Mouse (Mus musculus) midbrain, embryonic 12.5 days (tissue): ENCODE data around the gene Dazap1. TPM values are rescaled to one million over a fixed set of nuclear protein-coding genes. Genes with fewer than 3 reads are reported as not detected.

Experiments used
- ATAC-seq: fragments of 200-750 bp; cut with Nextera tagmentation; 2 replicates; pipeline ENCODE4 v1.8.0; 2017; ENCODE audit warnings: low read depth, moderate TSS enrichment, moderate library complexity; ENCODE audit not compliant: low FRiP score
- H3K27ac ChIP-seq: fragments of 300-500 bp; sonication (generic); replicated peaks from 2 replicates; pipeline ENCODE4 v1.5.1; 2016; ENCODE audit warnings: mild to moderate bottlenecking
- H3K27me3 ChIP-seq: fragments of 300-500 bp; sonication (generic); 2 replicates; pipeline ENCODE4 v1.6.1; 2016; ENCODE audit warnings: mild to moderate bottlenecking
- H3K36me3 ChIP-seq: fragments of 300-500 bp; sonication (generic); 2 replicates; pipeline ENCODE4 v1.6.1; 2016
- H3K4me1 ChIP-seq: fragments of 300-500 bp; sonication (generic); 2 replicates; pipeline ENCODE4 v1.6.1; 2016
- H3K4me2 ChIP-seq: fragments of 300-500 bp; sonication (generic); replicated peaks from 2 replicates; pipeline ENCODE4 v1.6.1; 2016; ENCODE audit warnings: mild to moderate bottlenecking, moderate library complexity
- H3K4me3 ChIP-seq: fragments of 300-500 bp; sonication (generic); 2 replicates; pipeline ENCODE4 v1.5.1; 2016; ENCODE audit warnings: mild to moderate bottlenecking
- H3K9ac ChIP-seq: fragments of 300-500 bp; sonication (generic); replicated peaks from 2 replicates; pipeline ENCODE4 v1.6.1; 2016; ENCODE audit warnings: mild to moderate bottlenecking, moderate library complexity
- H3K9me3 ChIP-seq: fragments of 300-500 bp; sonication (generic); 2 replicates; pipeline ENCODE4 v1.6.1; 2016; ENCODE audit warnings: mild to moderate bottlenecking
- WGBS: fragments of 180-500 bp; shearing (Covaris S2); methylation state at CpG from one replicate; pipeline ENCODE4 v1.1.7; 2016; 5-methylcytosine and 5-hydroxymethylcytosine counted together
- polyA plus RNA-seq: library from polyadenylated mRNA; unstranded; fragments of >200 nt; fragmentation: Nextera tagmentation; extraction: Ambion mirVana; gene quantifications from 2 replicates; pipeline ENCODE4 v1.2.1, GENCODE M21; 2016

Gene Dazap1
- polyA plus RNA-seq, 1 experiment from 2014 or later = 61.2 TPM

DNA sequence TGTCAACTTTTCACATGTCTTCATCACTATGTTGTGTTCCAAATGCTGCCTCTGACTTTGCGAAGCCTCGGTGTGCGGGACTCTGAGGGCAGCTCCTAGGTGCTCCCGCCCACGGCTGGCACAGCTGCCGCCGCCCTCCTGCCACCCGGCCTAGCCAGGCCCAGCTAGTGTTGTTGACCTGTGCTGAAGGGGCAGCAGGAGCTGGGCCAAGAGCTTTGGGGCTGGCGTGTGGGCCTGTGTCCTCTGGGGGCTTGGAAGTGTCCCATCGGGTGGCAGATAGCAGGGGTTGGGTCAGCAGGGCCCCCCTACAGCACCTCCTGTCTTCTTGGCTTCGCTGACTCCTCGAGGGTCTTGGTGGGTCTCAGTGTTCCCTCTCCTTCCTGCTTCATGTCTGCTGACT is 18.0 kb downstream of the Dazap1 start:
- Histone ChIP-seq H3K9me3 (no peaks in the 10 kb centered on the region), H3K9ac (no peak overlapping the region), H3K27ac (0 out of 2 replicates have a peak overlapping the region, but pooled peaks have one; percentile 39), H3K4me1 (peaks cover 3% of the 10 kb centered on the region; the same call in 1 of the 2 replicates), H3K27me3 (no peaks in the 10 kb centered on the region; the same call in 1 of the 2 replicates), H3K4me3 (no peak overlapping the region), H3K36me3 (peaks cover 95% of the 10 kb centered on the region), H3K4me2 (no peak overlapping the region)
- no peak for ATAC-seq
- 95% methylated on average over 12 of the region's 12 CpGs for whole genome bisulfite sequencing

GRCm38 (mm10) chr10:80281304-80281703 is 20.0 kb downstream of the Dazap1 start:
- H3K27ac ChIP-seq = peak overlapping the region; percentile 35; the same call in 1 of the 2 replicates
- H3K27me3 ChIP-seq = no peaks in the 10 kb centered on the region; the same call in 1 of the 2 replicates
- no peak overlapping the region for H3K4me2 ChIP-seq
- ATAC-seq = no peak
- H3K36me3 ChIP-seq = peaks cover 97% of the 10 kb centered on the region
- H3K4me3 ChIP-seq = no peak overlapping the region
- H3K4me1 ChIP-seq = peaks cover 3% of the 10 kb centered on the region; the same call in 1 of the 2 replicates
- H3K9ac ChIP-seq = no peak overlapping the region
- WGBS = 88% methylated on average over 7 of the region's 7 CpGs
- H3K9me3 ChIP-seq = no peaks in the 10 kb centered on the region

GRCm38 (mm10) chr10:80281921-80282371 is 20.7 kb downstream of the Dazap1 start:
- no peak overlapping the region for H3K9ac ChIP-seq
- peaks cover 97% of the 10 kb centered on the region for H3K36me3 ChIP-seq
- H3K9me3 ChIP-seq = no peaks in the 10 kb centered on the region
- peaks cover 3% of the 10 kb centered on the region; the same call in 1 of the 2 replicates for H3K4me1 ChIP-seq
- 84% methylated on average over 8 of the region's 8 CpGs for WGBS
- no peak overlapping the region for H3K4me3 ChIP-seq
- peak; percentile 24; the same call in 1 of the 2 replicates for ATAC-seq
- H3K27ac ChIP-seq = peak overlapping the region; percentile 35; the same call in 1 of the 2 replicates
- H3K4me2 ChIP-seq = no peak overlapping the region
- H3K27me3 ChIP-seq = no peaks in the 10 kb centered on the region; the same call in 1 of the 2 replicates

GRCm38 (mm10) chr10:80282481-80283441 is 21.5 kb downstream of the Dazap1 start:
- Histone ChIP-seq H3K9me3 (no peaks in the 10 kb centered on the region), H3K27ac (no peak overlapping the region), H3K4me3 (no peak overlapping the region), H3K27me3 (no peaks in the 10 kb centered on the region; the same call in 1 of the 2 replicates), H3K4me2 (no peak overlapping the region), H3K36me3 (peaks cover 97% of the 10 kb centered on the region), H3K9ac (no peak overlapping the region), H3K4me1 (peaks cover 3% of the 10 kb centered on the region; the same call in 1 of the 2 replicates)
- ATAC-seq = no peak
- WGBS = 91% methylated on average over 20 of the region's 20 CpGs

GRCm38 (mm10) chr10:80285222-80286070 is 24.2 kb downstream of the Dazap1 start:
- Histone ChIP-seq H3K27ac (0 out of 2 replicates have a peak overlapping the region, but pooled peaks have one; percentile 15), H3K4me2 (no peak overlapping the region), H3K27me3 (no peaks in the 10 kb centered on the region; the same call in 1 of the 2 replicates), H3K9ac (no peak overlapping the region; the same call in 1 of the 2 replicates), H3K36me3 (peaks cover 87% of the 10 kb centered on the region), H3K4me3 (no peak overlapping the region), H3K9me3 (no peaks in the 10 kb centered on the region), H3K4me1 (peaks cover 3% of the 10 kb centered on the region; the same call in 1 of the 2 replicates)
- ATAC-seq = no peak
- WGBS = 76% methylated on average over 9 of the region's 15 CpGs

DNA sequence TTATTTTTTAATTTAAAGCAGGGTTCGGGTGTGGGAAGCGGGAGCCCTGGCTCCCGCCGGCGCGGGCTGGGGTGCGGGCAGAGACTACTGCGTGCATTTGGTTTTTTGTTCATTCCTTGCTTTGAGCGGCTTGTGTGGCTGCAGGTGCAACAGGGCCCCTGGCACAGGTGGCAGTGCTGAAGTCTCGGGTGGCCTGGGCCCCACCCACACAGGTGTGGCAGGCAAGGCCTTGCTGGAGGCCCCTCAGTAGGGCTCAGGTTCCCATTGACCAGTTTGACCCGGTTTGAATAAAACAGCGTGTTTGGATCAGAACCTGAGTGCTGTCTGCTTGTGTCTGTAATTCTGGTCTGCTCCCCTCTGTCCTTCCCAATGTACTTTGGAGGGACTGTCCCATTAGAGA is 26.8 kb downstream of the Dazap1 start:
- 95% methylated on average over 12 of the region's 12 CpGs for WGBS
- Histone ChIP-seq H3K9ac (no peak overlapping the region), H3K27ac (no peak overlapping the region), H3K27me3 (no peaks in the 10 kb centered on the region; the same call in 1 of the 2 replicates), H3K4me2 (no peak overlapping the region), H3K9me3 (no peaks in the 10 kb centered on the region), H3K36me3 (peaks cover 61% of the 10 kb centered on the region), H3K4me3 (no peak overlapping the region), H3K4me1 (peaks cover 7% of the 10 kb centered on the region)
- ATAC-seq = no peak

DNA sequence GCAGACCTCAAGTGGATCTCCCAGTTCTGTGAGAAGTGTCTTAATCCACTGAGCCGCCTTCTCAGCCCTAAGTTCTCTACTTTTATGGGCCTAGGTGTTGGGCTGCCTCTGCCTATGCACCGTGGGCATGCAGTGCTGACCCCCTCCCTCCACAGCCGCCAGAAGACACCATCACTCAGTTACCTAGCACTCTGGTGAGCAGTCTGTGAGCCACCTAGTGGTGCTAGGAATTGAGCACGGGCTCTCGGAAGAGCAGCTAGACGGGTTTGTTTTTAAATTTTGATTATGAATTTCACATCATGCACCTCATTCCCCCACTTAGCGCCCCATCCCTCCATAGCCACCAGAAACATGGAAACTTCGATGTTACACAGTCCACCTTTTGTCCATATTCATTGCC is 27.4 kb downstream of the Dazap1 start:
- H3K36me3 ChIP-seq = peaks cover 59% of the 10 kb centered on the region
- H3K27ac ChIP-seq = no peak overlapping the region

DNA sequence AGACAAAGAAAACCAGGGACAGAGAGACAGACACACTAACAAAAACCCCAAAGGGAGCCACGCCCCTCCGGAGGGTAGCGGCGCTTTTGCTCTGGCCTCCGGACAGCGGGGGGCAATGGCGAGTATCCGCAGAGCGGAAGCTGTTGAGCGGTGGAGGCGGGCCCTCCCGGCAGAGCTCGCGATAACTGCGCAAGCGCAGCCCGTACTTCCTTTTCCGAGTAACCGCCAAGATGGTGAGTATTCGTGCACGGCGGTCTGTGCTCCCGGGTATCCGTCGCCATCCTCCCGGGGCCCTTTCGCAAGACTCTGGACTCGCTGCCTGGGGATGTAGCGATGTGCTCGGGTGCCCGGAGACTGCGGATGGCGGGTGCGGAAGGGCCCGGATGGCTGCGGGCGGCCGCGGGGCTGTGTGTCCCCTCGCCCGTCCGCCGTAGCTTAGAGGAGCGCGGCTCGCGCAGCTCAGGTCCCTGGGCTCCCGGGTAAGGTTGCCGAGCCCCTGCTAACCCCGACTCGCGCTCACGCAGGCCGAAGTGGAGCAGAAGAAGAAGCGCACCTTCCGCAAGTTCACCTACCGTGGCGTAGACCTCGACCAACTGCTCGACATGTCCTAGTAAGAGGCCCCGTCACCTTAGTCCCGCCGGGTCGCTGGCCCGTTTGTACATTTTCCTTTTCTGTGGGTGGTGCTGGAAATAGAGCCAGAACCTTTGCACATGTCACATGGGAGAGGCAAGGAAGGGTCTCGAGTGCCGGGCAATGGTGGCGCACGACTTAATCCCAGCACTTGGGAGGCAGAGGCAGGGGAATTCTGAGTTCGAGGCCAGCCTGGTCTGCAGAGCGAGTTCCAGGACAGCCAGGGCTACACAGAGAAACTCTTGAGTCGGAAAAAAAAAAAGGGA is 31.2 kb downstream of the Dazap1 start, which contains the start of gene Rps15:
Gene Rps15, plus strand, starts transcription at position 203 of the 896 bp plus-strand sequence.
- Histone ChIP-seq H3K27ac (peak within 1 kb of the TSS; percentile 91), H3K4me2 (peak within 1 kb of the TSS; percentile 96), H3K9me3 (no peaks in the 10 kb centered on the region), H3K9ac (peak within 1 kb of the TSS; percentile 99), H3K4me1 (peaks cover 48% of the 10 kb centered on the region), H3K4me3 (peak within 1 kb of the TSS; percentile 94), H3K27me3 (no peaks in the 10 kb centered on the region; the same call in 1 of the 2 replicates), H3K36me3 (peaks cover 37% of the 10 kb centered on the region)
- ATAC-seq = peak; percentile 77
- WGBS = under 1% methylated on average over 72 of the region's 72 CpGs

More for the DNA sequence above, 27.4 kb downstream of the Dazap1 start:
- H3K9ac ChIP-seq = no peak overlapping the region
- ATAC-seq = no peak
- WGBS = 77% methylated on average over 8 of the region's 8 CpGs
- H3K4me2 ChIP-seq = no peak overlapping the region
- H3K4me1 ChIP-seq = peaks cover 12% of the 10 kb centered on the region
- no peaks in the 10 kb centered on the region; the same call in 1 of the 2 replicates for H3K27me3 ChIP-seq
- no peak overlapping the region for H3K4me3 ChIP-seq
- no peaks in the 10 kb centered on the region for H3K9me3 ChIP-seq

DNA sequence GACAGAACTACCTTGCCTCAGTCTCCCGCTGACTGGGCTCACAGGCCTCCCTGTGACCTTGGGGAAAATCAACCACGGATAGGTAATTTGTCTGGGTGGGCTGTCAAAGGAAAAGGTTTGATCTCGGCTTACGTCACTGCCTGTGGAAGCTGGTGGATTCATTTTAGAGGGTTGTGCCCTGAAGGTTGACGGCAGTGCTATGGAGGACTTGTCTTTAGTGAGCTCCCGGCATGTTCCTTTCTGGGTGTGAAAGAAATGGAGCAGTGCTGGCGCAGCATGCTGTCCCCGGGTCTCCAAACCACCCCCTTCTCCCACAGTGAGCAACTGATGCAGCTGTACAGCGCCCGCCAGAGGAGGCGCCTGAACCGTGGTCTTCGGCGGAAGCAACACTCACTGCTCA is 32.0 kb downstream of the Dazap1 start:
- Histone ChIP-seq H3K9ac (peak overlapping the region; percentile 99), H3K4me1 (peaks cover 57% of the 10 kb centered on the region), H3K36me3 (peaks cover 30% of the 10 kb centered on the region), H3K27ac (peak overlapping the region; percentile 91), H3K4me3 (peak overlapping the region; percentile 94), H3K27me3 (no peaks in the 10 kb centered on the region; the same call in 1 of the 2 replicates), H3K9me3 (no peaks in the 10 kb centered on the region), H3K4me2 (peak overlapping the region; percentile 96)
- WGBS = 25% methylated on average over 14 of the region's 14 CpGs
- no peak for ATAC-seq

DNA sequence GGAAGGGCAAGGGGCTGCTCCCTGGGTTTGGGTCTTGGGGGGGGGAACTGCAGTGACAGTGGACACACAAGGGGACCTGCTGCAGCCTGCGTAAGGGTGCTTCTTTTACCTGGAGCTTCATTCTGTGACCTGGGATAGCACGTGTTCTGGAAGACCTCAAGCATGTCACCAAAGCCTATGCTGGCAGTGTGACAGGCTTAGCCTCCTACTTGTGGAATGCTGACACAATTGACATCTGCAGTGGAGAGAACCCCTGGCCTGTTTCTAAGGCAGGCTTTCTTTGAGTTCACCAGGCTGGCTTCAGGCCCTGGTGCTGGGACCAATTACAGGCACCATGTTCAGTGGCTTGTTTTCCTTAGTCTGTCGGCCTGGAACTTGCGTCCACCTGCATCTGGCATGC is 33.0 kb downstream of the Dazap1 start:
- H3K4me3 ChIP-seq = peak overlapping the region; percentile 1; the same call in 1 of the 2 replicates
- no peaks in the 10 kb centered on the region for H3K9me3 ChIP-seq
- no peak for ATAC-seq
- 77% methylated on average over 4 of the region's 4 CpGs for WGBS
- H3K4me2 ChIP-seq = peak overlapping the region; percentile 1; the same call in 1 of the 2 replicates
- no peaks in the 10 kb centered on the region; the same call in 1 of the 2 replicates for H3K27me3 ChIP-seq
- peaks cover 65% of the 10 kb centered on the region for H3K4me1 ChIP-seq
- H3K36me3 ChIP-seq = peaks cover 20% of the 10 kb centered on the region
- H3K9ac ChIP-seq = no peak overlapping the region; the same call in 1 of the 2 replicates
- H3K27ac ChIP-seq = no peak overlapping the region
